Mouse (Mus musculus): ENCODE results near the gene Cbfa2t2.

- TF ChIP-seq MAX (IDR thresholded peaks at IDR 0.05) (no peak), CTCF (IDR thresholded peaks at IDR 0.05; ENCODE audit: control insufficient read depth, insufficient read depth, insufficient read length) (no peak), USF1 (IDR thresholded peaks at IDR 0.05; ENCODE audit: low read depth) (no peak), CEBPB (IDR thresholded peaks at IDR 0.05; ENCODE audit: low read depth) (no peak), MYOD1 (IDR thresholded peaks at IDR 0.05; ENCODE audit: control insufficient read depth, insufficient read length, low read depth) (no peak)
Observed at GRCm38 (mm10) chr2:154448633-154449032, 12.4 kb downstream of the Cbfa2t2 start.

Measured in C2C12 (cell line).